Mouse (Mus musculus) lung, postnatal 25 days (tissue): ENCODE measurements around the gene Neu2.
A peak's percentile ranks its signal among the peaks of the same experiment; 100 is the strongest.

ENCODE experiments used
- DNase-seq: peaks from one replicate; pipeline ENCODE4 v3.0.0; 2022; ENCODE audit warnings: low spot score

Gene Neu2

DNA sequence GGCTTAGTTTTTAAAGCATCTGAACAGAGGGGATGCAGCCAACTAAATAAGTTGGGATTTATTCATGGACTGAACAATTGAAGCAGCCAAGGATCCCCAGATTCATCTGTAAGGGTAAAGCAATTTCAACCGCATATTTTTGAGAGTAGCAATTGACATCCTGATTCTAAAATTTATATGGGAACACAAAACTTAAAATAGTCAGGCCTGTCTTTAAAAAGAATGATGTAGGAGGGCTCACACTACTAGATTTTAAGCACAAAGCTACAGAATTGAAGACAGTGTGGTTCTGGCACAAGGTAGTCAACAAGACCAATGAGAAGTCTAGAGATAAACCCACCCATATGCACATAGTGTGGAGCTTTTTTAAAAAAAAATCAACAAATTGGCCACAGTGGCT, 27.3 kb downstream of the Neu2 start:
- no peak for DNase-seq

DNA sequence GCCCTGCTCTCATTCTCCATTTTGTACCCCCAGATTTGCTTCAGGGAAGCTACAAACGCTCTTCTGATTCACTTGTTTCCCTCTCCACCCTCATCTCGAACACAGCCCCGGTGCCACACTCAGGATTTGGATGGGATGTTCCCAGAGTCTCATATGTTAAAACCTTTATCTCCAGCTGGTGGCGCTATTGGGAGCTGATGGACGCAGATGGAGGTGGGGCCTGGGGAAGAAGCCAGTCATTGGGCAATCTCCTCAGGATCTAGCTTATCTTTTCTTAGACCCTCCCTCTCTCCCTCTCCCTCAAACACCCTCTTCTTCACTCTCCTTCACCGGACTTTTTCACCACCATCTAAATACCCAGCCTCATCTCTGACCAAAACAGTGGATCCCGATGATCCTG, 31.9 kb downstream of the Neu2 start:
- DNase-seq: peak; percentile 74

DNA sequence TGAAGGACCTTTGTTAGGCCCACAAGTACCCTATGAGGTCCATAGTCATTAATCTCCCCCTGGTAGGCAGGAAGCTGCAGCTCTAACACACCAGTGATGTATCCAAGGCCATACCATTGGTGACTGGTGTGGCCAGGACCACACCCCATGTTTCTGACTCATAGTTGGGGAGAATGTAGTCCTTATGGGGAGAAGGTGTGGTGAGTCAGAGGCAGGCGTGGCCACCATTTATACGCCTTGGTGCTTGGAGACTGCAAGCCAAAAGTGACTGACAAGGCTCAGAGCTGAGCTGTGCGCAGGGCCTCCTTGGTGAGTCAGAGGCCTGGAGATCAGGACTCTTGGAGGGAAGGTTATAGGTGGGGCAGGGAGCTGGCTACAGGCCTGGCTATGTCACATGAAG, 41.3 kb downstream of the Neu2 start:
- no peak for DNase-seq

DNA sequence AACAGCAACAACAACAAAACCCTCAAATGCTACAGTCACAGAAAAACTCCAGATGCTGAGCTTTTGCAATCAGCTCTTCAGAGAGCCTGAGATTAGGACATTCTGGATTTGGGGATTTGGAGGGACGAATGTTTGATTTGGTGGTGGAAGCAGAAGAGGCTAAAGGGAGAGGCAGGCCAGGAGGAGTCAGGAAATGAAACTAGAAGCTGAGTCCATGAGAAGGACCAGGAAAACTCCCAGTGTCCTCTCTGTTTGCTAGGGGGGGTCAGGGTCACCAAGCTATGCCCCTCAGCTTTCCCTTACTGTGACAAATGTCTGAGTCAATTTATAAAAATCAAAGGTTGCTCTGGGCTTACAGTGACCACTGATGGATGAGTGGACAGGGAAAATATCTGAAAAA, 43.9 kb downstream of the Neu2 start:
- no peak for DNase-seq

DNA sequence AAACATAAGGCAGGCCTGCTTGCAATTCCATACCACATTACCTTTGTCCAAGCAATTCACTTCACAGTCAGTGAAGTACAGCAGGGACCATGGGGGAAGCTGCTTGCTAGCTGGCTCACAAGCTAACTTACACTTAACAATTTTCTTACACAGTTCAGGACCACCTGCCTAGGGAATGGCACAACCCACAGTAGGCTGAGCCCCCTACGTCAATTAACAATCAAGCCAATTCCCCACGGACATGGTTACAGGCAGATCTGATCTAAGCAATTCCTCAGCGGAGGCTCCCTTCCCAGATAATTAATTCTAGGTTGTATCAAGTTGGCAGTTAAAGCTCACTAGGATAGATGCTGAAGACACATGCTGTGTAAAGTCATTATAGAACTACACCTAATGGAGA, 53.3 kb downstream of the Neu2 start:
- no peak for DNase-seq

DNA sequence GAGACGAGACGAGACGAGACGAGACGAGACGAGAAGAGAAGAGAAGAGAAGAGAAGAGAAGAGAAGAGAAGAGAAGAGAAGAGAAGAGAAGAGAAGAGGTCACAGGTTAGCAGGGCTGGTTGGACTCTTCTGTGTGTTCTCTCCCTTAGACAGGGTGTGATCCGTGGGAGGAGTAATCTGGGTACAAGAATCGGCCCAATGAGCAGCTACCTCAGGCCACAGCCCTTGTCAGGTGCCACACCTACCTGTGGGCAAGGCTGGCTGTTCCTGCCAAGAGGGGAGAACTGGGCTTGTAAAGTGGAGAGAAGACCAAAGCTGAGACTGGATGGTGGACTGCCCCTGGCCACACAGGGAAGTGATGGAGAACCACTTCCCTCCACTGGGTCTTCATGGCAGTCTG, 56.1 kb downstream of the Neu2 start:
- DNase-seq: no peak

DNA sequence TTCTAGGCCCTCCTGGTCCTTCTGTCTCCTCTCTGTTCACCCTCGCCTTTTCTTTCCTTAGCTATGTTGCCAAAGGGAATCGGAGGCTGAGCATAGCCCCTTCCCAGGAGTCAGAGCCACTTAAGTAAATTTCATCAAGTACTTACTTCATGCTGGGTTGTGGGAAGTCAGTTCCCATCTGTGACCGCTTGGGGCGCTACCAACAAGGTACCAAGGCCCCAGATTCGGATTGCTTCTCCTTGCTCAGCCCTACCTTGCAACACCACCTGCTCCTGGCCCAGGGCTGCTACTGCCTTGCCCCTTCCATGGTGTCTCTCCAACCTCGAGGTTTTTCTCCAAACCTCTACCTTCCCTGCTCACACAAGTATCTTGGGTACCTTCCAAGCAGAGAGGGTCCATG, 58.7 kb downstream of the Neu2 start:
- no peak for DNase-seq

DNA sequence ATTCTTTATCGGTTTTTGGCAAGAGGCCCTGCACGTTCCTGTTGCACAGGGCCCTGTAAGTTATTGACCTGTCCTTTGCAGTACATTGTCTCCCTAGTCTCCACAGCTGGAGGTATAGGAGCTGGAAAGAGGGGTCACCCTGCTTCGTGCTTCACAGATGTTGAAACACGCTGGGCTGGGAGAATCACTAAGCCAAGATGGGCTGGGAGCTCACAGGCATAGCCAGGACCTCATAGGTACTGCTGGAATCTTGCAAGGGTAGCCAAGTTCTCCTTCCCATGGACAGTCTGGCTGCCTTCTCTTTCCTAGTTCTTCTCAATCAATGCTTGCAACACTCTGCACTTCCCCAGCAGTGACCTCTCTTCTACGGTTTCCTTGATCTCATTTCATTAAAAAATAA, 63.6 kb downstream of the Neu2 start:
- no peak for DNase-seq

DNA sequence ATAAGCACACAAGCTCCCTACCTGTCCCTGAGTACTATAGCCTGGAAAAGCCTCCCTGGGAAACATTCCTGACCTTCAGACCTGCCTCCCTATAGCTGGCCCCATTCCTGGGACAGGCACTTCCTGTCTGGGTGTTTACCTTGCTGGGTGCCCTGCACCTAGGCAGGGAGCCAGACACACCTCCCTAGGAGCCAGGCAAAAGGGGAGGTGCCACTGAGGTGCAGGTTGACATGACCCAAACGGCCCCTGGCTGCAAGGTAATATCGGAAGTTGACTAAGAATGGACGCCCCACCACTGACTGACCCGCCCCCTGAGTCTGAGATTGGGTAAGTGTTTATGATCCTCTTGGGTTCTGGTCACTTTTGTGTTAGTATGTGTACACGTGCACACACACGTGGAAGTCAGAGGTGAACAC, 64.1 kb downstream of the Neu2 start, which contains the start of gene Ngef:
Gene Ngef, minus strand, starts transcription at position 71 of the 416 bp plus-strand sequence.
- DNase-seq: peak; percentile 90

DNA sequence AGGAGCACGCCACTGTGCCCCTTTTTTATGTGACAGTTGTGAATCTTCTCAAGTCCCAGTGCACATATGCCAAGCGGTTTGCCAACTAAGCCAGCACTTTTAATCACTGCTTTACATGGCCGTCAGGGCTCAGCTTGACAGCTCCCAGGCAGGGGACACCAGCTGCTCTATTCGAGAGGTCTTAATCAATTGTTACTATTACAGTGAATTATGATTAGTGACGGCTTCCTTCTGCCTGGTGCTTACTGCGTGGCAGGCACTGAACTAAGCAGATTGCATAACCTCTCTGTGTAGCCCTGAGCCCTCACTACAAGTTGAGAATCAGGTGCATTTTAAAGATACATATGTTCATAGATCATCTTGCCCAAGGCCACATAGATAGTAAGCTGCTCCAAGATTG, 64.7 kb downstream of the Neu2 start:
- peak; percentile 21 for DNase-seq

DNA sequence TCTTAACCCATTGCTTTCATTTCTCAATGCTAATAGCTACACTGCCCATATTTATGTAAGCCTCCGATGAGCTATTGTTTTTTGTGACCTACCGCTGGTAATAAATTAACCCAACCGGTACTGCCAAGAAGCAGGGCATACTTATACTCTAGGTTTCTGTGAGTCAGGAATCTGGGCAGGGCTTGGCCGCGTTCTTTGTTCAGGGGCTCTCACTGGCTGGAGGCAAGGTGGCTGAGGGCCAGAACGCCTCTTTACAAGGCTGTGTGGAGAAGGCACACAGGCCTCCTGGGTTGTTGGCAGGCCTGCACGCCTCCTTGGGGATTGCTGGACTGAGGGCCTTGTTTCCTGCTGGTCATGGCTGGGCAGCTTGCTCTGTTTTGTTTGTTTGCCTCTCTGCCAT, 65.1 kb downstream of the Neu2 start:
- peak; percentile 91 for DNase-seq

DNA sequence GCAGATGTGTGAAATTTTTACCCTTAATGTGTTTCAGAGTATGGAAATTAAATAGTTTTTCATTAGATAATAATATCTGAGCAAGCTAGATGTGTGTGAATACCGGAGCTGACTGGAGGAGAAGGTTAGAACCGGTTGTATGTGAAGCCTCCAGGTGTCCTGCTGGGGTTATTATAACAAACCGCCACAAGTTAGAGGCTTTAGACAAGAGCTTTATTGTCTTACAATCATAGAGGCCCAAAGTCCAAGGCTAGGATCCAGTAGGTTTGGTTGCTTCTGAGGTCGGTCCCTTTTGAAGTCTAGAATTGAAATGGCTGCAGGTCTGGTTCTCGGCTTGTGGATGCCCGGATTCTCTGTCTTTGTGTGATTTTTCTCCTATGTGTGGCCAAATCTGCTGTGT, 69.3 kb downstream of the Neu2 start:
- DNase-seq: no peak

DNA sequence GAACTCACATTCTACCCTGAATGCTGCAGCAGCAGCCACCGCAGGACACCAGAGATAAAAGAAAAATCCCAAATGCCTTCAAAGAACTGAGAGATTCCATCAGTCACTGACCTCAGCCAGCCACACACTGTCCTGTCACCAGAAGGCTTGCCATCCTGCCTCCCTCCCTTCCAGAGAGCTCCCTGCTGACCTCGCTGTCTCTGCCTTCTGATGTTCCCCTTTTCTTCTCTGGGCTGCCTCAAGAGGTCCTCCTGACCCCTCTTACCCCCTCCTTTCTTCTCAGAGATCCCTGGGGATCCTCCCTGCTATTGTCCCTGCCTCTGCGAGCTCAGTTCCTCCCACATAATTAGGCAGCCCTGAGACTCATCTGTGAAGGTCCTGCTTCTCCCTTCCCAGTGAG, 71.1 kb downstream of the Neu2 start:
- no peak for DNase-seq

DNA sequence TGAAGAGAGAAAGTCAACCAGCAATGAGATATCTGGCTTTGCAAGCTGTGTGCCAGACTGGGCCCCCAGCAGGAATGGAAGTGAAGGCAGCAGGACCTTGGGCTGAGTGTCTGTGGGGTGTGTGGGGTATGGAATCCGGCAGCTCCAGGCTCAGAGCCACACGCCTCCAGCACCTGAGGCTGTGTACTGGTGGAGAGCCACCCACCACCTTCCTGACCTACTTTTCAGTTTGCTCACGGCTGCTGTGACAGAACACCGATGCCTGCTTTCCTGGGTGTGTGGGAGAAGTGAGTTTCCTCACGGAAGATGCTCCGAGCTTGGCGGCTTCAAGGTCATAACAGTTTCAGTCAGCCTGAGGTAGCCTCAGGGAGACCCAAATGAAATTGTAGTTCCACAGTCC, 79.5 kb downstream of the Neu2 start:
- no peak for DNase-seq

DNA sequence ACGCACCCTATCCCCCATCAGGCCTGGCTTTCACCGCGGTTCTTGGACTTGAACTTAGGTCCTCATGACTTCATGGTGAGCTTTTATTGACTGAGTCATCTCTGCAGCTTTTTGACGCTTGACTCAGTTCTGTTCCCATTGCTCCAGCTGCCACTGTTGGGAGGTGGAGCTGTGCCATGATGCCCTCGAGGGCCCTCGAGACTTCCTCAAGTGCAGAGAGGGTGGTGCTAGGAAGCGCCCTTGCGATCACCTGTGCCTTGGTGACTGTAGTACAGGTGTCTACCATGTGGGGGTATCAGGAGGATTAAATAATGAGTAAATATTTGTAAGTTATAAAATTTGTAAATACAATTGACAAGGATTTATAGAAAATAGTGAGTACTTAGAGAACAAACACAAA, 80.3 kb downstream of the Neu2 start:
- DNase-seq: peak; percentile 60

DNA sequence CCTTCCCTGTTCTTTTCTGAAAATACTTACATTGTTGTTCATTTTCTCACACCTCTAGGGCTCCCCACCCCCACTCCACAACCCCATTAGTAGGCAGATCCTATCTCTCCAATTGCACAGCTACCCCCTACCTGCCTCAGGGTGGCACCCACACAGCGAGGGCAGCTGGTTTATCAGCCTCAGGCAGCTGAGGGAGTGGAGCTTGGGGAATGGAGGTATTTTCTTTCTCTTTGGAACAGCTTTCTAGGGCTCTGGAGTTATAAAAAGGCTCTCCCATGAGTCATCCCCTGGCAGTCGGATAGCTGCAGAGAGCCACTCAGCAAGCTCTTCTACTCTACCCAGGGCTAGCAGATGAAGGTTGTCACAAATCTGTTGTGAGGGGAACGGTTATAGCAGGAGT, 84.6 kb downstream of the Neu2 start:
- no peak for DNase-seq

DNA sequence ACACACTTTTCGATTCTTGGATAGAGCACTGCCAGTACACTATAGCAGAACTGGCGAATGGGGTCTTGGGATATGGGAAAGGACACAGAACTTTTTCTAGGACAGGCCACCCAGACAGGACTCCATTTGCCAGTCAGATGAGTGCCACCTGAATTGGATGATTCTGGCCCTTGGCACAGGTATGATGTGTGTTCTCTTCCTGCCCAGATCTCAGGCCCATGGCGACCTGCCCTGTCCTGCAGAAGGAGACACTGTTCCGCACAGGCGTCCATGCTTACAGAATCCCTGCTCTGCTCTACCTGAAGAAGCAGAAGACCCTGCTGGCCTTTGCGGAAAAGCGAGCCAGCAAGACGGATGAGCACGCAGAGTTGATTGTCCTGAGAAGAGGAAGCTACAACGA, 85.0 kb downstream of the Neu2 start:
- no peak for DNase-seq

DNA sequence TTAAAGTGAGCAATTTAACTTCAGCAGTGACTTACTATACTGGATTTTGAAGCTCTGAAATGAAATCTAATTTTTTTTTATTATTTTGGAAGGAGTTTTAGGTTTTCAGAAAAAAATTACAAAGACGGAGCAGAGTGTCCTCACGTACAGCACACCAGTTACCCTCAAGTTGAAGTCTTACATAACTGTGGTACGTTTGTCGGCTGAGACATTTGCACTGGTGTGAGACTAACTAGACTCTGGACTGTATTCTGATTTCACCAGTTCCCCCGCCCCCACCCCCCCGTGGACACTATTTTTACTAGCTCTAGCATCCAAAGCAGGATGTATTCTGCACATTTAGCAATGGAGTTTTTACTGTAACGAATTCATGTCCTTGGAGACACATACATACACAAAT, 90.8 kb downstream of the Neu2 start:
- no peak for DNase-seq

DNA sequence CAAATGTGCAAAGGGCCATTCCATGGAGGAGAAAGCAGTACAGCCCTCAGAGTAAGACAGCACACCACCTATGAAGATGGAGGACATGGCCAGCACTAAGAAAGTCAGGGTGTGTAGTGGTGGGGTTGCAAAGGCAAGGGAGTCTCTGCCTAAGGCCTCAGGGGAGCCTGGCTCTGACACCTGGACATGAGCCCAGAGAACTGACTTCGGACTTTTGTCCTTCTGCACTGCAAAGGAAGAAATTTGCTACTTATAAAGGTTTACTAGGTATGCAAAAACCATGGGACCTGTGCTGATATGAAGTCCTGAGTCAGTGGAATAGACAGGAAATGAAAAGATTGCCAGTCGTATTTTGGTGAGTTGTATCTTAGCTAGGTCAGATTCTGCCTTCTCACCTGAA, 92.1 kb downstream of the Neu2 start:
- no peak for DNase-seq

DNA sequence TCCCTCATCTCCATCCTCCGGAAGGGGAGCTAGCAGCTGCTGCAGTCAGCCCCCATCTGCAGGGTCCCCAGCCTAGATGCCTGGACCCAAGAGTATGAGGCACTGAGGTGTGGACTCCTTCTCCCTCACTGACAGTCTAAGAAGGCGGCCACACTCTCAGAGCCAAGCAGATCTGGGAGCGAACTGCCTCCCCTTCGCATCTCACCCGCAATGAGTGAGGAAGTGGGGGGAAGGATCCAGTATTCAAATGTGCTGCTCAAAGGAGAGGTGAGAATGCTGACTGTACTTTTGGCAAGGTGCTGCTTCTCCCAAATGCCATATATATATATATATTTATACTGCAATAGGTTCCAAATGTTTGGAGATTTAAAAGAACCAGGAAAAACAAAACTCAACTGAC, 93.7 kb downstream of the Neu2 start:
- DNase-seq: no peak

DNA sequence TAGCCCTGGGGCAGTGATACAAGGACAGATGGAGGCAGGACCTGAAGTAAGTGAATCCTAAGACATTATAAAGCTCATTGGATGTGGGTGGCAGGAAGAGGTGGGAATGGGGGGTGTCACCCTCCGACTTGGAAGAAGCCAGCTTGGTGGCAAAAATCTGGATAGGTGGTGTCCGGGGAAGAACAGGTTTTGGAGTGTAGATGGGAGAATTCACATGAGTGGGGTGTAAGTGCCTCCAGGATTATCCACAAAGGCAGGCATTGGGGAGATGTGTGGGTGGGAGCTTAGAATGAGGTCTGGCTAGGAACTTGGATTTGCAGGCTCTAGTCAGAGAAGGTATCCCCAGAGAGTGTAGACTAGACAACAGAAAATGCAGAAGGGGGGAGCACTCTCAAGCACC, 95.6 kb downstream of the Neu2 start:
- no peak for DNase-seq

DNA sequence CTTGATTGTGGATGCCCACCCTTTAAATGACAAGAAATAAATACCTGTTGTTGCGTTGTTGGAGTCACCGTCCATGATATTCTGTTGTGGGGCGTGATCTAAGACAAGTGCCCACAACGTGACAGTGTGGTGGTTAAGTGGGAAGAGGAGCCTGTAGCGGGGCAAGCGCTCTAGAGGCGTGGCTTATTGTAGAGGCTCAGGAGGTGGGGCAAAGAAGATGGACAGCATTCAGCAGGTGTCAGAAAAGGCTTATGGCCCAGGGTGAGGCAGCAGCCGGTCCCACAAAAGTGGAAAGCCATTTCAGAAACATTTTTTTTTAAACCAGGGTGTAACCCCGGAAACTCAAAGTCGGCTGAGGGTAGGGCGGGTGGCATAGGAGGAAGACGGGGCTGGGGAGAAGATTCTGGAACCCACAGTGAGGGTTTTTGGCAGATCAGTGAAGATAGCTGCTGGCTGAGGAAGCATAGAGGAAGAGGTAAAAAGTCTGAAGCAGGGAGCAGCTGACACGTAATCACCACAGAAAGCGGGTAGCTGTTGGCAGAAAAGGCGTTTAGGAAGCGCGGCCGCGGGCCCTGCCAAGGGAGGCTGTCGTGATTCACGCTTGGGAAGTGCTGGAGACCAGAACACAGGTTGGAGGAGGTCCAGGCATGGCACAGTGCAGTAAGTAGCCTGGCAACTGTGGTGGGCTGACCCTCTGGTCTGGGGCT, 97.8 kb downstream of the Neu2 start:
- no peak for DNase-seq

DNA sequence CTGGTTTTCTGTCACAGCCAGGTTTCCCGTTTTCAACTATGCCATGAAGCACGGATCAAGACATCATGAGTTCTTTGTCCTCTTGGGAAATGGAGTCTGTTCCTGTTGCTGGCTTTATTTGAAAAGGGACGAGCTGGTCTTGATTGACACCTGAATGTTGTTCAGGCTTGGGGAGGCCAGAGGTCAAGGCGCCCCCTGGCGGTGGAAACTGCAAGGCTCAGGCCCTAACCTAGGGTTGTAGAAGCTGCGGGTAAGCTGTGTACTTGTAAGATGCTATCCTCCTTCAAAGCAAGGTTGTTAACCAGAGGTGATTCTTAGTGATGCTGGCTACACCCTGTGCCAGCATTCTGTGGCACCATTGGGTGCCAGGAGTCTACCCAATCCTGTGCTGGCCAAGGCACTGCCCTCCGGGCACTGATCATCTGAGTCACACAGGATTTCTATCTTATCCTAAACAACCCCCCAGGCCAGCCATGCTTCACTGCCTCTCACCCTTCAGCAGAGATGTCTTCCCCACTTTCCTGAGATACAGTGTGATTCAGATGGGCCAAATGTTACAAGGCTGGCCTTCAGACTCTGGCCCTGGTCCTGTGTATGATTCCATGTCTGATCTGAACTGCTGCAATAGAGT, 98.8 kb downstream of the Neu2 start:
- peak; percentile 81 for DNase-seq
